Mouse (Mus musculus) CD4-positive, CD25-positive, alpha-beta regulatory T cell, adult 4 months (primary cell): ENCODE results near the gene Adrm1. TPM values are rescaled to one million over a fixed set of nuclear protein-coding genes. Genes with fewer than 3 reads are reported as not detected.

Source experiments
- ATAC-seq: one replicate; pipeline ENCODE4 v1.8.0; 2017
- polyA plus RNA-seq, 2 experiments: library from polyadenylated mRNA; unstranded; fragments of 100-300 nt; shearing (Covaris generic); gene quantifications; one replicate each; pipeline ENCODE4 v1.2.1; 2017

Gene Adrm1
- polyA plus RNA-seq, 2 experiments from 2014 or later = 83.1 to 115 TPM

DNA sequence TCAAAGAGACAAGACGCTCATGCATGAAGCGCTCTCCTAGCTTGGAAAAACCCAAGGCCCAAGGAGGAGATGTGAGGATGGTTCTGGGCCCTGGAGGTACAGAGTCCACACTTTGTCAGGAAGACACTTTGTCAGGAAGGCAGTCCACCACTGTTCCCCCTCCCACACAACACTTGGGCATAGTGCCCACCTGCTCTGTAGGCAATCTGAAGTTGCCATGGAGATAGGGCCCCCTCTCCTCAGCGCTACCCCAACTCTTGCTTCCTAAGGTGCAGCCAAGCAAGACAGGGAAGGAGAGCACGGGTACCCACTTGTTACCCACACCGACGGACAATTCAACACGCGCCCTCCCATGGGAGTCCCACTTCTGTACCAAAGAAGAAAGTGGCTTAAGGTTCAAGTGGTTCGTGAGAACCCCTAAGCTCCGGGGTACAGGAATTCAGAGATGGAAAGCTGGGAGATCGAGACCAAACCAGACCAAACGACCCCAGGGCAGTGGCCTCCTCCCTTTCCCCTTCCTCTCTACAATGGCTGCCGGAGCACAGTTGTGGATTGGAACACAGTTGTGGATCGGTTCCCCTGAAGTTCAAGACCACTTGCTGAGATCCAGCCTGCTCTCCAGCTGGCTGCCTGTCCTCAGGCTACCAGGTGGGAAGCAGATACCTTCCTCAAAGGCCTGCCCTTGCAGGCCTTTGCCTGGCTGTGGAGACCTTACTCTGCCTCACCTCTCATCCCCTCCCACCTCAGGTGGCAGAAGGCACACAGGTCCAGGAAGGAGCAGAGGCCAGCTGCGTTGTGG, 48.1 kb downstream of the Adrm1 start:
- ATAC-seq = no peak

DNA sequence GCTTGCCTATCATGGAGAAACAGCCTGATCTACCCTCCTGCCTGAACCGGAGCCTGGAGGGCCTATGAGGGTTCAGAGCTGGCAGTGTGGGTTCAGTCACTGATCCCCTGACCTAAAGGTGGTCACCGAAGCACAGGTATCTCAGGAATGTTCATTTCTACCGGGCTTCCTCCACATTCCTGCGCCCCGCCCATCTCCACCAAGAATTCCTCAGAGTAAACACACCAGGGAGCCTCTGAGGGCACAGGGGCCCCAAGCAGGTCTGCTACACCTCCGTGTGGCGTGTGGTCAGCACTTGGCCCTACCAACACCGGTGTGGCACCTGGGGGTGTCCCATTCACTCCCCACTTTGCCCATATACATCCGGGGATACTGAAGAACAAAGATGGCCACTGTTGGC, 48.9 kb downstream of the Adrm1 start:
- ATAC-seq = no peak

DNA sequence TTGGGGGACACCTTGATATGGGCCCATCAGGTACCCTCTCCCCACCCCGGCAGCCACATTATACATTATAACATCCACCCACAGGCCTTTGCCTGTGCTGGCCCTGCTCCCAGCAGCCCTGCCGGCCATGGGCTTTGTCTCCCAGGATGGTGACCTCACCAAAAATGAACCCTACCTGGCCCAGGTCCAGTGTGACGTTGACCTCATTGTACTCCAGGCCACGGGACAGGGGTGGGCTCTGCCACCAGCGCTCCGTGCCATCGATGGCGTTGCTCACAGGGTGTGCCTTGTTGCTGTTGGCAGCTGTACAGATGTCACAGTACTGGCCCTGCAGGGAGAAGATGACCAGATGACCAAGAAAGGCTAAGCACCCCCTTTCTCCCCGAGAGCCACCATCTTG, 49.8 kb downstream of the Adrm1 start:
- no peak for ATAC-seq

DNA sequence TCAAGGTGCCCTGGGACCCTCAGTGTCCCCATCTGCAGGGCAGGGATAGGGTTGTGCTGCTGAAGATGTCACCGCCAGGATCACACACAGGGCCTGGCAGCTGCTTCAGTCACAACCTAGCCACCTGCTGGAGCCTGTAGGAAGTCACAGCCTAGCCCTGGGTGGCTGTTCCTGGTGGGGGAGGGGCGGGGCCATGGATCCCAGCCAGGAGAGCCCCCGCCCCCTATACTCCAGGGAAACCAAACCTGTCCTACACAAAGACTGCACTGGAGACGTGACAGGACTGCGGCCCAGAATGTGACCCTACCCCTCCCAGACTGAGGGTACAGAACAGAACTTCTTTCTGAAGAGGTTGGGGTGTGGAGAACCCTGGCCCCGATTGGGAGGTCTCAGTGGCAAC, 51.0 kb downstream of the Adrm1 start:
- no peak for ATAC-seq

DNA sequence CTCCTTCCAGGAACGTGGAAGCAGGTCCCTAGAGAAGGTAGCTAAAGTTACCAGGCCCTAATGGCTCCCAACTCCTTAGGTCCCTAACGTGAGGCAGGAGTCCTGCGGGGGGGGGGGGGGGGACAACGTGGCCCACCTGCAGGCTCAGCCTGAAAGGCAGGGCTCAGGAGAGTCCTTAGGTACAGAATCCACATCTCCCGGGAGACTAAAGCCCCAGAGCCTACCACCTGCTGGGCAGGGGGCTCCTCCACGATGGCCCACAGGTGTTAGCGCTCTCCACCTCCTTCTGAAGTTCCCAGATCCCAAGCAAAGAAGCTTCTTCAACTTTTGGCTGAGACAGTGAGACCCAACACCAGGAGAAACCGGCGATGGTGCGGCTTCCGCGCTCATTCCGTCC, 53.4 kb downstream of the Adrm1 start:
- no peak for ATAC-seq

DNA sequence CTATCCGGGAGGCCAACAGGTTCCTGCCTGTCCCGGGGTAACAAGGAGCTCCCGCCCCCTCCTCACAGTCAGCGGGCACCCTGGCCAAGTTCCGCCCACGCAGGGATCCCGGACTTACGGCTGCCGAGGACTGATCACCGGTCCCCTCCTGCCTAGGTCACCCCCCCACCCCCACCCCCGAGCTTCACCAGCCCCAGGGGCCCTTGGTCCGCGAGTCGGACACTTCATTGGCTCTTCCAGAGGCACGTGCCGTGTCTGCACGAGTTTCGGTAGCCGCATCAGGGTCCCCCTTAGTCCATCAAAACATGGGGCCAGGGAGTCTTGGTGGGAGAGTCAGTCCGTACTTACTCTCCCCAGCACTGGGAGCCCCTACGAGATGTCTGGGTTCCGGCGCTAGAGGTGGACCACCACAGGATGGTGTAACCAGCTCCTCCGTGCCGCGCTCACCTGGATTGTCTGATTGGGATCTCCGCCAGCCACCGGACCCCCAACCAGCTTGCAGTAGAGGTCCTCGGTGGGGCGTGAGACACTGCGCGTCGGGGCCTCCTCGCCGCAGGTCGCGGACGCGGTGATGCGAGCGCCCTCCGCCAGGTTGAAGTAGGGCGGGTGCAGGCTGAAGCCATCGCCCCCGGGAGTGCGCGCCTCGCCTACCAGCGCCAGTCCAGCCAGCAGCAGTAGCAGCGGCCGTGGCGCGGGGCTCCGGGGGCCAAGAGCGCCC, 53.9 kb downstream of the Adrm1 start:
- peak; percentile 34 for ATAC-seq

Other genes with a start within 250 kb of the Adrm1 start
- gene Taf4, start 194.8 kb upstream of the Adrm1 start, polyA plus RNA-seq = 1 to 10 TPM; 3.5 to 6.7 TPM
- gene Lsm14b, start 146.5 kb upstream of the Adrm1 start, polyA plus RNA-seq = 1 to 10 TPM; 2.0 to 2.9 TPM
- gene Psma7, start 129.1 kb upstream of the Adrm1 start, polyA plus RNA-seq = 100 to 1,000 TPM; 416 to 450 TPM
- 1 to 10 TPM; 1.8 to 2.2 TPM for gene Ss18l1, start 129.0 kb upstream of the Adrm1 start, polyA plus RNA-seq
- gene Mtg2, start 100.9 kb upstream of the Adrm1 start, polyA plus RNA-seq = 10 to 100 TPM; 42.6 to 52.6 TPM
- not detected for gene Hrh3, start 67.0 kb upstream of the Adrm1 start, polyA plus RNA-seq
- gene Osbpl2, start 52.2 kb upstream of the Adrm1 start, polyA plus RNA-seq = 10 to 100 TPM; 20.6 to 24.3 TPM
- 1 to 10 TPM in 1 of 2 experiments, under 1 TPM in 1; 0.30 to 1.4 TPM for gene Lama5, start 54.4 kb downstream of the Adrm1 start, polyA plus RNA-seq
- gene Rps21, start 85.9 kb downstream of the Adrm1 start, polyA plus RNA-seq = 1,000 to 10,000 TPM in 1 of 2 experiments, 100 to 1,000 TPM in 1; 875 to 1,561 TPM
- gene Cables2, start 102.0 kb downstream of the Adrm1 start, polyA plus RNA-seq = 1 to 10 TPM; 5.2 to 8.1 TPM
- not detected for gene Rbbp8nl, start 118.4 kb downstream of the Adrm1 start, polyA plus RNA-seq
- gene Gata5, start 163.2 kb downstream of the Adrm1 start, polyA plus RNA-seq = not detected